Mouse (Mus musculus) forebrain, postnatal 0 days (tissue): ENCODE results near the gene 1700067P10Rik. TPM values are rescaled to one million over a fixed set of nuclear protein-coding genes. Genes with fewer than 3 reads are reported as not detected.

ENCODE experiments used
- ATAC-seq: fragments of 200-750 bp; cut with Nextera tagmentation; 2 replicates; pipeline ENCODE4 v1.8.0; 2017; ENCODE audit warnings: mild to moderate bottlenecking, moderate library complexity
- DNase-seq: peaks from one replicate; pipeline ENCODE4 v3.0.0-alpha.2; 2015
- H3K27ac ChIP-seq: fragments of 300-500 bp; sonication (generic); 2 replicates; pipeline ENCODE4 v1.5.1; 2014; ENCODE audit warnings: low read depth, mild to moderate bottlenecking, antibody characterized with exemption, low read length, moderate library complexity, mixed read lengths
- H3K27me3 ChIP-seq: fragments of 300-500 bp; sonication (generic); 2 replicates; pipeline ENCODE4 v1.6.1; 2014; ENCODE audit warnings: mild to moderate bottlenecking, low read length, mixed read lengths; ENCODE audit not compliant: insufficient read depth
- H3K36me3 ChIP-seq: fragments of 300-500 bp; sonication (generic); 2 replicates; pipeline ENCODE4 v1.6.1; 2014; ENCODE audit warnings: mild to moderate bottlenecking, moderate library complexity; ENCODE audit not compliant: insufficient read depth
- H3K4me1 ChIP-seq: fragments of 300-500 bp; sonication (generic); 2 replicates; pipeline ENCODE4 v1.6.1; 2014; ENCODE audit warnings: antibody characterized with exemption; ENCODE audit not compliant: insufficient read depth
- H3K4me2 ChIP-seq: fragments of 300-500 bp; sonication (generic); 2 replicates; pipeline ENCODE4 v1.6.1; 2014; ENCODE audit warnings: low read depth, mild to moderate bottlenecking, moderate library complexity
- H3K4me3 ChIP-seq: fragments of 300-500 bp; sonication (generic); 2 replicates; pipeline ENCODE4 v1.5.1; 2014; ENCODE audit warnings: low read depth, low read length, mixed read lengths
- H3K9ac ChIP-seq: fragments of 300-500 bp; sonication (generic); 2 replicates; pipeline ENCODE4 v1.6.1; 2014; ENCODE audit warnings: mild to moderate bottlenecking
- H3K9me3 ChIP-seq: fragments of 300-500 bp; sonication (generic); 2 replicates; pipeline ENCODE4 v1.6.1; 2016; ENCODE audit warnings: low read length
- CTCF ChIP-seq: sonication (generic); IDR thresholded peaks from 2 replicates; pipeline ENCODE4 v1.5.1; 2016; ENCODE audit warnings: antibody characterized with exemption, control low read depth, low read depth
- WGBS: fragments of 180-500 bp; shearing (Covaris S2); extraction: QIAGEN DNeasy Blood & Tissue Kit; methylation state at CpG from one replicate; pipeline ENCODE4 v1.1.7; 2014; 5-methylcytosine and 5-hydroxymethylcytosine counted together
- polyA plus RNA-seq: library from polyadenylated mRNA; unstranded; fragments of >200 nt; fragmentation: Nextera tagmentation; extraction: Ambion mirVana; gene quantifications from 2 replicates; pipeline ENCODE4 v1.2.1, GENCODE M21; 2015
- total RNA-seq: library from RNA; depleted of rRNA; stranded (reverse); fragments of >200 nt; gene quantifications from 2 replicates; pipeline ENCODE4 v1.2.3, GENCODE M21; 2014; rRNA removed

Gene 1700067P10Rik
- total and polyA plus RNA-seq, 2 experiments from 2014 or later: not detected

- TF ChIP-seq CTCF: no peak
- Histone ChIP-seq H3K27me3 (no peaks in the 10 kb centered on the region), H3K4me2 (no peak overlapping the region), H3K4me3 (no peak overlapping the region), H3K4me1 (no peaks in the 10 kb centered on the region), H3K9me3 (no peaks in the 10 kb centered on the region), H3K27ac (no peak overlapping the region), H3K36me3 (no peaks in the 10 kb centered on the region), H3K9ac (no peak overlapping the region)
- DNase-seq (no peak), ATAC-seq (no peak)
- 87% methylated on average over 2 of the region's 2 CpGs for WGBS
These were observed 43.7 kb downstream of the 1700067P10Rik start for GRCm38 (mm10) chr17:48132810-48133209.

Other genes starting within 250 kb of the 1700067P10Rik start
- 108 and 109 TPM in 2 replicates for gene Foxp4, start 164.7 kb upstream of the 1700067P10Rik start, total RNA-seq
- gene Foxp4, start 164.7 kb upstream of the 1700067P10Rik start, polyA plus RNA-seq: 45.7 and 56.4 TPM in 2 replicates
- not detected in 2 replicates for gene 1700122O11Rik, start 51.0 kb upstream of the 1700067P10Rik start, total RNA-seq
- not detected in 2 replicates for gene 1700122O11Rik, start 51.0 kb upstream of the 1700067P10Rik start, polyA plus RNA-seq
- gene 9830107B12Rik, start 56.9 kb downstream of the 1700067P10Rik start, total RNA-seq: not detected in 2 replicates
- not detected in 2 replicates for gene 9830107B12Rik, start 56.9 kb downstream of the 1700067P10Rik start, polyA plus RNA-seq
- not detected in 2 replicates for gene A530064D06Rik, start 78.0 kb downstream of the 1700067P10Rik start, total RNA-seq
- gene A530064D06Rik, start 78.0 kb downstream of the 1700067P10Rik start, polyA plus RNA-seq: not detected in 2 replicates
- gene Trem1, start 143.4 kb downstream of the 1700067P10Rik start, total RNA-seq: 0.24 TPM in 1 of 2 replicates, not detected in the other
- gene Trem1, start 143.4 kb downstream of the 1700067P10Rik start, polyA plus RNA-seq: 0.08 and 0.09 TPM in 2 replicates
- gene Trem3, start 158.5 kb downstream of the 1700067P10Rik start, total RNA-seq: not detected in 2 replicates
- not detected in 2 replicates for gene Trem3, start 158.5 kb downstream of the 1700067P10Rik start, polyA plus RNA-seq
- not detected in 2 replicates for gene Treml4, start 175.0 kb downstream of the 1700067P10Rik start, total RNA-seq
- not detected in 2 replicates for gene Treml4, start 175.0 kb downstream of the 1700067P10Rik start, polyA plus RNA-seq
- 0.23 and 0.43 TPM in 2 replicates for gene Treml2, start 210.2 kb downstream of the 1700067P10Rik start, total RNA-seq
- gene Treml2, start 210.2 kb downstream of the 1700067P10Rik start, polyA plus RNA-seq: 0.07 TPM in 1 of 2 replicates, not detected in the other
- gene B430306N03Rik, start 226.8 kb downstream of the 1700067P10Rik start, total RNA-seq: 0.08 and 0.19 TPM in 2 replicates
- gene B430306N03Rik, start 226.8 kb downstream of the 1700067P10Rik start, polyA plus RNA-seq: 0.21 TPM in 1 of 2 replicates, not detected in the other